Mouse (Mus musculus): ENCODE data around the gene Ap2a1.

The Ap2a1 gene

DNA sequence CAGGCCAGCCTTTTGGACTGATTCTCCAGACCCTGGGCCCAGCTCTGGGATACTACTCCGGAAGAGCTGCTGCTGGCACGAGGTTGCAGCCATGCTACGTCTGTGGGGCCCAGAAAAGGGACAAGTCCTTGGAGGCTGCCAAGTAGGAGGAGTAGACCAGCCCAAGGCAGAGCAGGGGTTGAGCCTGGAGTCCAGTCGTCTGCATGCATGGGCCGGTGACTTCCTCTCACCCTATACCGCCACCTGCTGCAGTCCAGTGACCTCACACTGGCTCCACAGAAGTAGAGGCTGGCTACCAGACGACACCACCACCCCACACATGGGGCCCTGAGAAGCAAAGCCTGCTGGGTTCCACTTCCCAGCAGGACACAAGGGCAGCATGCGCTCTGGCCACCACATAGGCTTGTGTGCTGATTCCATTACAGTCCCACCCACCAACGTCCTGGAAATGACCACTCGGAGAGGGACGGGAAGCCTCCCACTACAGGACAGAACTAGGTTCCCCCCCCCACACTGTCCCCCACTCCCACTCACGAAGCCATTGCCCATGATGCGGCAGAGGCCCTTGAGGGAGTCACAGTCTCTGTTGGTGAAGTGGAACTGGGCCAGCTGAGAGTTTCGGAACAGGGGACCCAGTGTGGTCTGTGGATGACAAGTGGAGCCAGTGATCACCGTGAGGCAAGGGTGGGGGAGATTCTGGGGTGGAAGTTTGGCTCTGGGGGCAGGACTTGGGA lies 62.9 kb downstream of the Ap2a1 start:
- DNase-seq (ENCODE audit: low read depth, low spot score), result no peak

DNA sequence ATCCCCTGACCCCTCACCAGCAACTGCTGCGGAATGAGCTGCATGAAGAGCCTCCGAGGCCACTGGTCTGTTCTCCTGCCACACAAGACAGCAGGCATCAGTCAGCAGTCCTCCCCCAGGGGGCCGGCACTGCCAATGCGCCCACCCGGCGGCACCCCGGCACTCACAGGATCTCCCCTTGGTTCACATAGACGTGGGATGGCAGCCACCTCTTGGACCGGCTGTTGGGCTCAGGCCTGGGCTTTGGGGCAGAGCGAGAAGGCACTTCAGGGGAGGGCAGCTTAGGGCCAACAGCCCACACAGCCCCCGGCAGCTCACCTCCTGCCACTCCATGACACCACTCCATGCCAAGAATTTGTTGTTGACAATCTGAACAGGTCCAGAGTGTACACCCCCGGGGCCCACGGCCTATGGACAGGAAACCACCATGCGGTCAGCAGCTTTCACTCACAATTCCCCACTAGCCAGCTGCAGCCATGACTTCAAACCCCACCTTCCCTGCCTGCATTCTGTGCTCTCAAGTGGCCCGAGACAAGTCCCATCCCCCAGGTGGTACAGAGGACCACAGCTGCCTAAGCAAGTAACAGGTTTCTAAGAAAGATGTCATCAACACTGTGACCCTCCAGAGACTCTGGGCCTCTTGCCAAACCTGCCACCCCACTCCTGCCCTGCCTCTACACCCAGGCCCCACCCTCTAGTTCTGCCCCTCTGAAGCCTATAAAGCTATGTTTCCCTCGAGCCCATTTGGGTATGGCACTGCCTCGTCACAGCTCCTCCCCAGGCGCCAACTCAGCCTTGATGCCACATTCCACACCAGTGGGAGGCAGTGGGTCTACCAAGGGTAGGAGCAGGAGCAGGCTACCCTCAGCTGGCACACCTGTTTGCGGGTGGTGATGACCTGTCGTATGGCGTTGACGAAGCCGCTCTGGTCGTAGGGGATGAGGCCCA lies 64.4 kb downstream of the Ap2a1 start:
- no peak for DNase-seq (ENCODE audit: low read depth, low spot score)

DNA sequence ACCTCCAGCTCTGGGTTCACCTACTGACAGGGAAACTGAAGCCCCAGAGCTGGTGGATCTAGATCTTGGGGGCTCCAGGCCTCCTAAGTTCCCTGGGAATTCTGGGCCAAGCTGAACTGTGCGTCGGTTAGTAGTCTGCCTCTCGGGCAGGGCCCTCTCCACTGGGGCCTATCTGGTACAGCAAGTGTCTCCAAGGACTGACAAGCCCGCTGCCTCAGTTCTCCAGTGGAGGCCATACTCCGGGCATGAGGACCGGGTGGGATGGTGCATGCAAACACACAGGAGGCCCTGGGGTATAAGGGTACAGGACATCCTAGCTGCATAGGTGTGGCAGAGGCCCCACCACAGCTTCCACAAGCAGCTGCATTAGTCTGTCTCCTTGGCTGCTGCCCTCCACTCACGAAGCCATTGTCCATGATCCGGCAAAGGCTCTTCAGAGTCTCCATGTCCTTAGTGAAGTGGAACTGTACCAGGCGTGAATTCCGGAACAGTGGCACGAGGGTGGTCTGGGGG lies 65.3 kb downstream of the Ap2a1 start:
- DNase-seq (ENCODE audit: low read depth, low spot score), result no peak

- DNase-seq (ENCODE audit: low read depth, low spot score), result no peak
Measured at GRCm38 (mm10) chr7:44863210-44863609, 66.1 kb downstream of the Ap2a1 start.

- no peak for DNase-seq (ENCODE audit: low read depth, low spot score)
Measured at GRCm38 (mm10) chr7:44862434-44862833, 66.9 kb downstream of the Ap2a1 start.

GRCm38 (mm10) chr7:44861429-44861816 lies 67.9 kb downstream of the Ap2a1 start:
- no peak for DNase-seq (ENCODE audit: low read depth, low spot score)

- peak; percentile 41 for DNase-seq (ENCODE audit: low read depth, low spot score)
Measured at GRCm38 (mm10) chr7:44860576-44861428, 68.5 kb downstream of the Ap2a1 start.

GRCm38 (mm10) chr7:44859896-44860295 lies 69.4 kb downstream of the Ap2a1 start:
- no peak for DNase-seq (ENCODE audit: low read depth, low spot score)

DNA sequence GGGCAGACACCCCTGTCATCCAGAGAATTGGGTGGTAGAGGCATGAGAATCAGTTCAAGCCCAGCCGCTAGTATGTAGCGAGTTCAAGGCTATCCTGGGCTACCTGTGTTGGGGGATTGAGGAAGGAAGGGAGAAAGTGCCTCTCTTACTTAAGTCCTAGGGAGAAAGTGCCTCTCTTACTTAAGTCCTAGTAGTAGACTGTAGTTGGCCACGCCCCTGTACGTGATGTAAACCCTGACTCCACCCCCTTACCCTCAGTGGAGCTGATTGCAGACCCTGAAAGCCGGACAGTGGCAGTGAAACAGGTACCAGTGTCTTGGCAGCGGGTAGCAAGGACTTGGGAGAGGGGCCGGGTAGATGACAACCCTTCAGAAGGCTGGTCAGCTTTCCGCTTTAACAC lies 71.4 kb downstream of the Ap2a1 start:
- peak; percentile 77 for DNase-seq (ENCODE audit: low read depth, low spot score)

DNA sequence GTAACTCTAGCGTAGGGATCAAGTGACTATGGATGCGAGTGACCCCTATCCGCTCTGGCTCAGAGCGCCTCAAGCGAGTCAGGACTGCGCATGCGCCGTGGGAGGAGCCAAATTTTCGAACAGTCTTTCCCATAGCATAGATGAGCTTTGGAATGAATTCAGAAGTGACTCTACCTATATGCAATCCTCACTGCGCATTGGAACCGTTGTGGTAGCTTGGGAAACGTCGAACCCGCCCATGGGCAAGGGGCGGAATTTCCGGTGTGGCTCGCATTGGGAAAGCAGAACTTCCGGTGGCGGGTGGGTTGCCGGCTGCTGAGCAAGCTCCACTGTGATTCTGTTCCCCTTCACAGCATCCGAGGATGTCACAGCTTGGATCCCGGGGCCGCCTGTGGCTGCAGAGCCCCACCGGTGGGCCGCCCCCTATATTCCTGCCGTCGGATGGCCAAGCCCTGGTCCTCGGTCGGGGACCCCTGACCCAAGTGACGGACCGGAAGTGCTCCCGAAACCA lies 72.2 kb downstream of the Ap2a1 start, which contains the start of gene Pnkp:
Gene Pnkp, plus strand, starts transcription at position 98 of the 511 bp plus-strand sequence.
- DNase-seq (ENCODE audit: low read depth, low spot score), result peak; percentile 82

GRCm38 (mm10) chr7:44856265-44856916 lies 72.9 kb downstream of the Ap2a1 start:
- DNase-seq (ENCODE audit: low read depth, low spot score), result peak; percentile 24

GRCm38 (mm10) chr7:44855036-44855435 lies 74.3 kb downstream of the Ap2a1 start:
- DNase-seq (ENCODE audit: low read depth, low spot score), result no peak

- peak; percentile 79 for DNase-seq (ENCODE audit: low read depth, low spot score)
Measured at GRCm38 (mm10) chr7:44854356-44855031, 74.8 kb downstream of the Ap2a1 start.

- DNase-seq (ENCODE audit: low read depth, low spot score), result no peak
Measured at GRCm38 (mm10) chr7:44853596-44854355, 75.5 kb downstream of the Ap2a1 start.

- no peak for DNase-seq (ENCODE audit: low read depth, low spot score)
Measured at GRCm38 (mm10) chr7:44853065-44853464, 76.2 kb downstream of the Ap2a1 start.

DNA sequence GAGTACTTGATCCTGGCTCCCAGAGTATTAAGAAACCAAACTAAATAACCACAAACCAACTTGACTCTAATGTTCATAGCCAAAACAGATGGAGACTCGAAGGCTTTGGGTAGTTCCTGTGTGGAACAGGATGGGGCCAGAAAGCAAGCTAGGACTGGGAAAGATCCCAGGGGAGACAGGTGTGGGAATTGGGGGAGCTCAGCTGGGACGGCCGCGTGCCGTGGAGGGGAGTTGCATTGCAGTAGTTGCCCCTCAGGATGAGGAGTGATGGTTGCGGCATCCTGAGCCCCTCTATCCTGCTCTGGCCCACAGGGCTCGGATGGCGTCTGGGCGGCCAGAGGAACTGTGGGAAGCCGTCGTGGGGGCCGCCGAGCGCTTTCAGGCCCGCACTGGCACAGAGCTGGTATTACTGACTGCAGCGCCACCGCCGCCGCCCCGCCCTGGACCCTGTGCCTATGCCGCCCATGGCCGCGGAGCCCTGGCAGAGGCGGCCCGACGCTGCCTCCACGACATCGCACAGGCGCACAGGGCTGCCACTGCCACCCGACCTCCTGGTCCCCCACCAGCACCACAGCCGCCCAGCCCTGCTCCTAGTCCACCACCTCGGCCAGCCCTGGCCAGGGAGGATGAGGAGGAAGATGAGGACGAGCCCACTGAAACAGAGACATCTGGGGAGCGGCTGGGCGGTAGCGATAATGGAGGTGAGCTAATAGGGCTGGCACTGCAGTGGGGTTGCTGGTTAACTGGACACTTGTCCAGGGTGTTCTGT lies 76.9 kb downstream of the Ap2a1 start:
- DNase-seq (ENCODE audit: low read depth, low spot score), result no peak

GRCm38 (mm10) chr7:44851625-44852234 lies 77.6 kb downstream of the Ap2a1 start:
- DNase-seq (ENCODE audit: low read depth, low spot score), result no peak

All from c-Kit-negative CD71-positive TER-119-positive erythroid progenitor cells, embryonic 14.5 days (primary cell).